Mouse (Mus musculus) cerebellum, postnatal 25 days (tissue): ENCODE measurements around the gene Gjb5.

ENCODE experiments used
- DNase-seq, 2 experiments: peaks; one replicate each; pipeline ENCODE4 v3.0.0; 2021; ENCODE audit warnings: mixed read lengths in 2 of 2

Gjb5 gene

GRCm38 (mm10) chr4:127358018-127358417 is at the start of gene Gjb5:
TSS of gene Gjb5 (minus strand) at chr4:127358181.
- no peak for DNase-seq

GRCm38 (mm10) chr4:127402614-127403013 is 44.6 kb upstream of the Gjb5 start:
- DNase-seq: no peak

DNA sequence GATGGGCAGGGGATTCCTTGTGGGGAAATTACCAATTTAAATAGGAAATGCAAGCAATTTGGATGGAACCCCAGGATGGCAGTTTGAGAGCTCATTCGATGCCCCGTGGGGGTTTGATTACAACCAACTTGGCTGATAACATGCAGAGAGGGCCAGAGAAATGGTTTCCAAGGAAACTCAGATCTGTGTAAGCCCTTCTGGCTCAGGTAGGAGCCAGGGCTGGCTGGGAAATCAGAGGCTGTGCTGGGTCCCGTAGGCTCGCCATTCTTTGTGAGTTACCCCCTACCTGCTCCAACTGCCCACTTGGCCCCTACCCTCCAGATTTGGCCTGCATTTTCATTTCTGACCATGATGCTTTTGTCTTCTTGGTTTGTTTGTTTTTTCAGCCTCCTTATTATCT is 44.2 kb upstream of the Gjb5 start:
- DNase-seq: peak in 1 of 2 experiments; percentile 21

GRCm38 (mm10) chr4:127400165-127401145 is 42.5 kb upstream of the Gjb5 start:
- peak; percentile 84 to 90 for DNase-seq

- no peak for DNase-seq
These were observed 37.6 kb upstream of the Gjb5 start for GRCm38 (mm10) chr4:127395591-127395990.

DNA sequence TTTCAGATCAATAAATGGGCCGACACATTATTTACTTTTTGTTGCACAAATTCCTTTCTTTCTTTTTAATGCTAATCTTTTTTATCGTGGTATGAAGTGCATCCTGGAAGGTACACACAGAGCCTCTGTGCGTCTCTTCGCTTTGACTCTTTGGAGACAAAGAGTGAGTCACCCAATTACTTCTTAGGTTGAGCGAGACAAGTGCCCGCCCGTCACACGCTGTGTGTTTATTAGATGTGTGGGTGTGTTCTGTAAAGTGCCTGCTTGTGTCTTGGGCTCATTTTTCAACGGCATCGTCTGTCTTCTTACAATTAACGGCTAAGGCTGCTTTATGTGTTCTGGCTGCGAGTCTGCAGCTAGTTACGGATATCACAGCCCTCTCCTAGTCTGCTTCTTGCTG is 31.7 kb upstream of the Gjb5 start:
- no peak for DNase-seq

GRCm38 (mm10) chr4:127377344-127377743 is 19.4 kb upstream of the Gjb5 start:
- no peak for DNase-seq

GRCm38 (mm10) chr4:127375541-127376177 is 17.7 kb upstream of the Gjb5 start:
- no peak for DNase-seq

DNA sequence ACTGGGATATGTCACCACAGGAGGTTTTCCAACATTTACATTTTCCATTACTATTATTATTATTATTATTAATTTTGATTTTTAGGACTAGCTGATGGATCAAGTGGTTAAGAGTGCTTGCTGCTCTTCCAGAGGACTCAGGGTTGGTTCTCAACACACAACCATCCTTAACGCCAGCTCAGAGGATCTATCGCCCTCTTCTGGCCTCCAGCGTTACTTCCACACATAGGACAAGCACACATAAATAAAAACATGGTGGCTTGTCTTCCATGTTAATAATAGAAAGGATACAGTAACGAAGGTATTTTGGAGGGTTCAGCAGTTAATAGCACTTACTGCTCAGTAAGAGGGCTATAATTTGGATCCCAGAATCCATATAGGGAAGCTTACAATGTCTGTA is 16.7 kb upstream of the Gjb5 start:
- DNase-seq: no peak

GRCm38 (mm10) chr4:127373491-127373890 is 15.5 kb upstream of the Gjb5 start:
- DNase-seq: no peak

DNA sequence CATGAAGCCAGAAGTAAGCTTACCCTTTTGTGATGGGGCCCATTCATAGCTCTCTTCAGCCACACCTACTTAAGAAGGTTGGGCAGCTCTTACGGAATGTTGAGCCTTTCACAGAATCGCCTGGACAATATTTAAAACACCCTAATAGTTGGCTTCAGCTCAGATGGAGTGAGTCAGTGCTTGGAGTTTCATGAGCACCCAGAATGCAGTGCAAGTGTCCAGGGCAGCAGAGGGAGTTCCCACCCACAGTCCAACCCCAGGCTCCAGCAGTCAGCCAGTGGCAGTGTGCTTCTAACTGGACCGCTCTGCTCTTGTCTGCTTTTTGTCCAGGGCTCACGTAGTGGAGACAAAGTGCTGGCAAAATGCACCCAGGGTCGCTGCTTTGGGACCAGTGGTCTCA is 13.6 kb upstream of the Gjb5 start:
- DNase-seq: no peak

DNA sequence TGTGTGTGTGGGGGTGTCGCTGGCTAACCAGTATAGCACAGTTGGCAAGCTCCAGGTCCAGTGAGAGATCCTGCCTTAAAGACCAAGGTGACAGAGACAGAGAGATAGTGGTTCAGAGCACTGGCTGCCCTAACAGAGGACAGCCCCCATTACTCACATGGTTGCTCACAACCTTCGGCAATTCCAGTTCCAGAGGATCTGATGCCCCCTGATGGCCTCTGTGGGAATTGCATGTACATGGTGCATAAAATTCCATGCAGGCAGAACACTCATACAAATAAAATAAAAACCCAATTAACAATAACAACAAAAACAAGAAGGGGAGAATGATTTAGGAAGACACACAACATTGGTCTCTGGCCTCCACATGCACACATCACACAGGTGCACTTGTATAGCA is 12.5 kb upstream of the Gjb5 start:
- peak in 1 of 2 experiments; percentile 23 for DNase-seq

DNA sequence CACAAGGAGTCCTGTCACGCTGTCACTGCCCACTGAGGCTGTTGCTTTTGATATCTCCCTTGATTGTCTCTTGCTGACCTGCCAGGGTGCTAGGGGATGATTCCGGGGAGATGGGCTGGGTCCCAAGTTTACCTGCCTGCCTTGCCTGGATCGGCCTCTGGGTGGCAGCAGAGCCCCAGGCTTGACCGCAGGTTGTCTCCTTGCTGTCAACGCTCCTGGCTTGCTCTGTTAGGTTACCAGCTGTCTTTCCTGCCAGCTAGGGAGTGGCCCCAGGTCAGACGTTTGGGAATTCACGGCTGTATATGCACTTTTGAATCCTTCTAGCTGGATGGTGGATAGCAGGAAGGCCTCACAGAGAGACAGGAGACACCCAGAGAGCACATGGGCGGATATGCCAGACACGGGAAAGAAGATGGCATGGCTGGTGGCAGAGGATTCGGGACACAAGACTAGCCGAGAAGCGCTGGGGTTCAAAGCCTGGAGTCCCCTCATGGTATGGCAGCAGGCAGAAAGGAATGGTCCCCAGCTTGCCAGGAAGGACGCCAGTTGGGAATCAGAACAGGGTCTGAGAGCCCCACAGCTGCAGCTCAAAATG is 10.5 kb upstream of the Gjb5 start:
- DNase-seq: peak; percentile 89 to 91

DNA sequence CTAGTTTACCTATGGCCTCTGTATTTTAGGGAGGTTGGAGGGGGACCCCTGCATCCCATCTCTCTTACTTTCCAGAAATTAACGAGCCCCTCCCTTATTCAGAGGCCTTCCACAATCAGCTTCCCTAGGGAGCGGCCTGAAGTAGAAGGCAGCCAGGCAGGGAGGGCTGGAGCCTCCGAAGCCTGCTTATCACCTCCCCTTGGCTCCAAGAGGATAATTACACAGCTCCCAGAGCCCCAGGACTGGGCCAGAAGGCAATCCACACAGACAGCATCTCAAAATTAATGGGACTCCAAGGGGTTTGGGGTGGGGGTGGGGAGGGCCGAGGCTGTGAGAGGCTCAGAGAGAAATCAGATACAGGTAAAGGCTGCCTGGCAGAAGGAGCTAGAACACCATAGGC is 7.9 kb upstream of the Gjb5 start:
- no peak for DNase-seq

- no peak for DNase-seq
These were observed 7.5 kb upstream of the Gjb5 start for GRCm38 (mm10) chr4:127365433-127365832.

GRCm38 (mm10) chr4:127364431-127364830 is 6.5 kb upstream of the Gjb5 start:
- DNase-seq: no peak

DNA sequence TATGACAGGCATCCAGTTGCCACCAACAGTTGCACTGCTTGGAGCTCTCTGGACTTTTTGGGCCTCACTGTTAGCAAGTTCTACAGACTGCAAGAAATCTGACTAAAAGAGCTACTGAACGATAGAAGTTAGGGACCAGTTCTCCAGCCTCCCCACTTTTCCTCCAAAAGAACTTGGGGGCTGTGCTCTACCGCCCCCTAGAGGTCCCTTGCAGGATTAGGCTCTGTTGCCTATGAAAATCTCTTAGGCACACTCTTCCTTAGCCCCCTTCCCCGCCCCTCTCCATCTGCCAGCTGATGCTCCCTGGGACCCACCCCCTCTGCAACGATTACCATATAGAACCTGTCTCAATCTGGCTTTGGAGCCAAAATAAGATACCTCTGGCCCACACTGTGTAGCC is 5.3 kb upstream of the Gjb5 start:
- no peak for DNase-seq

GRCm38 (mm10) chr4:127362520-127362919 is 4.5 kb upstream of the Gjb5 start:
- DNase-seq: no peak

DNA sequence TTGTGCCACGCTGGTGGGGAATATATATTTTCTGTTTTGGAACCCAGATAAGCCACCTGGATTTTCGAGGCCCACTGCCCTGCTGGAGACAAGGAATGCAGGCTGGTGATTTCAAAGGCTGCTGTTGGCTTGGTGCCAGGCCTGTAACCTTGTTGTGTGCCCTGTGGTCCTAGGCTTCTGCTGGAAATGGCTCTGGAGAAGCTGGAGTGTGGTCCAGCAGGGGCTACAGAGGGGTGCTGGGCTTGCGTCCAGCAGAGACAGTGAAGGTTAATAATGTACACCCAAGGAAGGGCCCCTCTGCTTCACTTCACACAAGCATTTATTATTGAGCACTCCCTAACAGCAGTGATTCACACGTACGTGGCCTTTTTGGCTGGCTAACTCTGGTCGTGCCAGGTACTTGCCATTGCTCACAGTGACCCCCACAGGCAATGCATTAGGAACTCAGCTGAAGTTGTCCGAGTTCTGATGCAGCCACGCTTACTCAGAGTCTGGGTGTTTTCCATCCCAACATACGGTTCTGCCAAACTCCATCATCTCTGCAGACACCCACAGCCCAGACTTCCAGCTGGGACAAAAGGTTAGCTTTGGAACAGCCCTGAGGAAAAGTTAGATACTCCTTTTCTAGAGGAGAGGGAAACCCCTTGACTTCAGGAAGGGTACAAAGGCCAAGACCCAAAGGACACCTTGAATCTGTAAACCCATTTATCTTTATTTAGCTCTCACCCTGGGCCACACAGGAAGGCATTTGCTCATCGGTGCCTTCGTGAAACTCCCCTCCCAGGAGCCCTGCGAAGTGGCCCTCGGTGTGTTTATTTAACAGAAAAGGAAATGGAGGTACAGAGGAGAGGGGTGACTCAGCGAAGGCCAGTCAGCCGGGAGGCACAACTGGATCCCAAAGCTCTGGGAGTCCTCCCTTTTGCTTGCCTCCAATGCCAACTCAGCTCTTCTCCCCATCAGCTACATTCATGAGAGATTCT is 3.2 kb downstream of the Gjb5 start:
- peak in 1 of 2 experiments; percentile 39 for DNase-seq

DNA sequence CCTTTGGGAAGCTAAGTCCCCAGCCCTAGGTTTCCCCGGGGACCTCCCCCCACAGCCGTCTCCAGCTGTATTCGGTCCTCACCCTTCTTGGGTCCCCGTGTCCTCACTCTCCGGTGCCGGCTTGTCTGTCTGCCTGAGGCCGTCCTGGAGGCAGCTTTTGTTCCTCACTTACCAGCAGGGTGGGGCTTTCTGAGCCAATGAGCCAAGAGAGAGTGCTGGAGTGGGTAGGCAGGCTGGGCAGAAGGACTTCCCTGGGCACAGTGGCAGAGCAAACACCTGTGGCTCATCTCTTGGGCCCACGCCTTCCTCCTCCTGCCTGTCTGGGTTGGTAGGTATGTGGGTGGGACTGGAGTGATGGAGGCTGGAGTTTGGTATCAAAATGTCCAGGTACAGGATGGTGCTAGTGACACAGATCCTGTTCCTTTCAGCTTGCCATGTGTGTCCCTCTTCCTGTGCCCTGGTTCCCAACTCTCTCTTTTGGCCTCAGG is 4.0 kb downstream of the Gjb5 start, which contains the start of gene Gjb4:
TSS of gene Gjb4 (minus strand) at position 131 of the 488 bp plus-strand sequence.
- DNase-seq: no peak

GRCm38 (mm10) chr4:127352594-127352993 is 5.4 kb downstream of the Gjb5 start:
- DNase-seq: no peak
